Mouse (Mus musculus) heart, postnatal 4 days (tissue): ENCODE results near the gene Slc25a41. TPM values are rescaled to one million over a fixed set of nuclear protein-coding genes. Genes with fewer than 3 reads are reported as not detected.
A peak's percentile ranks its signal among the peaks of the same experiment; 100 is the strongest.

Experiments
- DNase-seq: peaks from one replicate; pipeline ENCODE4 v3.0.0; 2021
- total RNA-seq, 2 experiments: library from RNA; stranded (reverse); gene quantifications; 2 replicates each; pipeline ENCODE4 v1.2.3; 2021

The Slc25a41 gene
- total RNA-seq, 2 experiments from 2014 or later = not detected

GRCm38 (mm10) chr17:56990115-56990746, 51.2 kb downstream of the Slc25a41 start, which contains the start of gene Clpp:
Gene Clpp, plus strand, starts transcription at chr17:56990305.
- DNase-seq = peak; percentile 93

- peak; percentile 74 for DNase-seq
Observed at GRCm38 (mm10) chr17:56989467-56990114, 51.9 kb downstream of the Slc25a41 start.

- no peak for DNase-seq
Observed at GRCm38 (mm10) chr17:56988921-56989430, 52.5 kb downstream of the Slc25a41 start.

GRCm38 (mm10) chr17:56988441-56988840, 53.0 kb downstream of the Slc25a41 start:
- DNase-seq = no peak

- no peak for DNase-seq
Observed at GRCm38 (mm10) chr17:56986105-56986805, 55.2 kb downstream of the Slc25a41 start.

- no peak for DNase-seq
Observed at GRCm38 (mm10) chr17:56985656-56986055, 55.8 kb downstream of the Slc25a41 start.

- DNase-seq = no peak
Observed at GRCm38 (mm10) chr17:56984886-56985285, 56.6 kb downstream of the Slc25a41 start.

Other genes starting within 250 kb of the Slc25a41 start
- 1 to 10 TPM; 8.1 to 9.3 TPM for gene Rfx2, start 210.6 kb downstream of the Slc25a41 start, total RNA-seq
- not detected for gene Acsbg2, start 167.2 kb downstream of the Slc25a41 start, total RNA-seq
- under 1 TPM; 0.16 to 0.21 TPM for gene 1700061G19Rik, start 166.2 kb downstream of the Slc25a41 start, total RNA-seq
- 10 to 100 TPM; 40.5 to 41.6 TPM for gene Mllt1, start 106.2 kb downstream of the Slc25a41 start, total RNA-seq
- not detected for gene Acer1, start 59.5 kb downstream of the Slc25a41 start, total RNA-seq
- 10 to 100 TPM; 55.1 to 60.7 TPM for gene Clpp, start 51.3 kb downstream of the Slc25a41 start, total RNA-seq
- 10 to 100 TPM; 42.3 to 49.3 TPM for gene Alkbh7, start 44.3 kb downstream of the Slc25a41 start, total RNA-seq
- gene Pspn, start 41.6 kb downstream of the Slc25a41 start, total RNA-seq = not detected
- gene Gtf2f1, start 30.4 kb downstream of the Slc25a41 start, total RNA-seq = 10 to 100 TPM; 36.0 to 36.9 TPM
- not detected for gene Gm17949, start 30.2 kb downstream of the Slc25a41 start, total RNA-seq
- 100 to 1,000 TPM; 112 to 113 TPM for gene Khsrp, start 10.1 kb downstream of the Slc25a41 start, total RNA-seq
- gene Crb3, start 17.5 kb upstream of the Slc25a41 start, total RNA-seq = under 1 TPM in 1 of 2 experiments, not detected in 1; 0.47 TPM
- 10 to 100 TPM; 78.3 to 81.6 TPM for gene Slc25a23, start 18.2 kb upstream of the Slc25a41 start, total RNA-seq
- gene Dennd1c, start 36.9 kb upstream of the Slc25a41 start, total RNA-seq = under 1 TPM; 0.69 to 0.70 TPM
- gene Tubb4a, start 46.1 kb upstream of the Slc25a41 start, total RNA-seq = 1 to 10 TPM; 5.9 to 6.7 TPM
- under 1 TPM; 0.48 to 0.61 TPM for gene Tnfsf9, start 63.7 kb upstream of the Slc25a41 start, total RNA-seq
- gene Cd70, start 108.1 kb upstream of the Slc25a41 start, total RNA-seq = not detected
- not detected for gene Tnfsf14, start 152.5 kb upstream of the Slc25a41 start, total RNA-seq
- gene C3, start 186.5 kb upstream of the Slc25a41 start, total RNA-seq = 10 to 100 TPM; 60.1 to 79.6 TPM
- gene Gpr108, start 206.8 kb upstream of the Slc25a41 start, total RNA-seq = 10 to 100 TPM; 19.5 to 20.4 TPM
- 10 to 100 TPM; 45.6 to 46.9 TPM for gene Trip10, start 207.8 kb upstream of the Slc25a41 start, total RNA-seq
- gene Vav1, start 237.4 kb upstream of the Slc25a41 start, total RNA-seq = 1 to 10 TPM; 1.0 to 1.4 TPM